ENCODE assay signal across 8 mouse cellular contexts in the genomic region with DNA sequence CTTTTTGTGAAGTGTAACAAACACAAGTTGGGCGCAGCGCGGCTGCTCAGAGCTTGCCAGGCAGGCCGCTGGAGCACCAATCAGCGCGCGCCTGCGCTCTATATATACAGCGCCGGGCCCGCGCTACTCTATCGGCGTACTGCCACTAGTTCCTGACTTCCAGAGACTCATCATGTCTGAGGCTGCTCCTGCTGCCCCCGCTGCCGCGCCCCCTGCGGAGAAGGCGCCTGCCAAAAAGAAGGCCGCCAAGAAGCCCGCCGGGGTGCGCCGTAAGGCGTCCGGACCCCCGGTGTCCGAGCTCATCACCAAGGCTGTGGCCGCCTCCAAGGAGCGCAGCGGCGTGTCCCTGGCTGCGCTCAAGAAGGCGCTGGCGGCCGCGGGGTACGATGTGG. TPM values are rescaled to one million over a fixed set of nuclear protein-coding genes. Genes with fewer than 3 reads are reported as not detected.
A peak's percentile ranks its signal among the peaks of the same experiment; 100 is the strongest.
DNase-seq lines count a peak whose midpoint lies in the region; ATAC-seq and TF ChIP-seq lines count a peak whose summit lies in the region.

Gene Hist1h1c (plus strand): TSS at position 132 of the 392 bp plus-strand sequence.

- peak; percentile 61; the same call in 1 of the 2 replicates for TF ChIP-seq EP300 in heart, adult 2 months (IDR thresholded peaks at IDR 0.05; ENCODE audit: insufficient read depth, low read depth, low read length)

- peak; percentile 98 for TF ChIP-seq POLR2A in heart, adult 2 months (IDR thresholded peaks at IDR 0.05; ENCODE audit: insufficient read depth, low read depth, low read length)

- peaks cover 14% of the 10 kb centered on the region; the same call in 1 of the 2 replicates for H3K4me1 ChIP-seq in embryonic facial prominence, embryonic 14.5 days (ENCODE audit: control insufficient read depth, insufficient read depth, low read length)
- H3K4me1 ChIP-seq in heart, adult 2 months (ENCODE audit: control insufficient read depth, insufficient read depth, low read length) = peaks cover 1% of the 10 kb centered on the region; the same call in 1 of the 2 replicates
- H3K4me1 ChIP-seq in limb, embryonic 13.5 days = peaks cover 13% of the 10 kb centered on the region
- H3K4me1 ChIP-seq in midbrain, embryonic 15.5 days = peaks cover 22% of the 10 kb centered on the region

- peak within 1 kb of the TSS; percentile 49 for H3K4me3 ChIP-seq in embryonic facial prominence, embryonic 14.5 days (ENCODE audit: low read depth, low read length)
- peak within 1 kb of the TSS; percentile 89 for H3K4me3 ChIP-seq in heart, adult 2 months
- peak within 1 kb of the TSS; percentile 64 for H3K4me3 ChIP-seq in limb, embryonic 13.5 days
- peak within 1 kb of the TSS; percentile 51 for H3K4me3 ChIP-seq in midbrain, embryonic 15.5 days

- WGBS in embryonic facial prominence, embryonic 14.5 days = 0% methylated on average over 16 of the region's 38 CpGs
- WGBS in heart, adult 2 months = under 1% methylated on average over 38 of the region's 38 CpGs
- WGBS in limb, embryonic 13.5 days = under 1% methylated on average over 34 of the region's 38 CpGs
- WGBS in midbrain, embryonic 15.5 days = 0% methylated on average over 38 of the region's 38 CpGs

- peak within 1 kb of the TSS; percentile 95 for H3K27ac ChIP-seq in embryonic facial prominence, embryonic 14.5 days (replicated peaks; ENCODE audit: low read depth, low read length)
- H3K27ac ChIP-seq in heart, adult 2 months = peak within 1 kb of the TSS; percentile 96
- peak within 1 kb of the TSS; percentile 98 for H3K27ac ChIP-seq in limb, embryonic 13.5 days
- H3K27ac ChIP-seq in midbrain, embryonic 15.5 days = peak within 1 kb of the TSS; percentile 78

- peak; percentile 92 for ATAC-seq in embryonic facial prominence, embryonic 14.5 days (ENCODE audit: low read depth)
- peak; percentile 93 for ATAC-seq in limb, embryonic 13.5 days (ENCODE audit: low FRiP score, low read depth)
- ATAC-seq in midbrain, embryonic 15.5 days (replicated peaks) = peak; percentile 95

- peak; percentile 94 for DNase-seq in 3T3-L1 (ENCODE audit: low read depth, low spot score)
- DNase-seq in adrenal gland, postnatal 4 days (ENCODE audit: low spot score in 2 of 2) = peak; percentile 83 to 91
- peak; percentile 97 for DNase-seq in embryonic facial prominence, embryonic 14.5 days (ENCODE audit: low spot score)
- DNase-seq in heart, adult 2 months = peak; percentile 92 to 94
- peak; percentile 89 to 92 for DNase-seq in kidney, adult 8-10 months
- DNase-seq in spleen, adult 18-20 months = peak; percentile 86 to 89

- no peaks in the 10 kb centered on the region for H3K36me3 ChIP-seq in embryonic facial prominence, embryonic 14.5 days (ENCODE audit: control insufficient read depth, insufficient read depth, low read length)
- H3K36me3 ChIP-seq in heart, adult 2 months (ENCODE audit: control insufficient read depth, insufficient read depth, low read length) = peaks cover 18% of the 10 kb centered on the region
- no peaks in the 10 kb centered on the region for H3K36me3 ChIP-seq in limb, embryonic 13.5 days
- no peaks in the 10 kb centered on the region for H3K36me3 ChIP-seq in midbrain, embryonic 15.5 days (replicated peaks)

- TF ChIP-seq CTCF in heart, adult 2 months (IDR thresholded peaks at IDR 0.05) = peak; percentile 15; the same call in 1 of the 2 replicates

- no peaks in the 10 kb centered on the region for H3K27me3 ChIP-seq in embryonic facial prominence, embryonic 14.5 days (replicated peaks; ENCODE audit: control insufficient read depth, insufficient read depth, low read length)
- no peaks in the 10 kb centered on the region for H3K27me3 ChIP-seq in heart, adult 2 months (ENCODE audit: control insufficient read depth, insufficient read depth, low read length)
- H3K27me3 ChIP-seq in limb, embryonic 13.5 days = no peaks in the 10 kb centered on the region
- no peaks in the 10 kb centered on the region for H3K27me3 ChIP-seq in midbrain, embryonic 15.5 days (replicated peaks)

- H3K9ac ChIP-seq in embryonic facial prominence, embryonic 14.5 days (ENCODE audit: low read depth, low read length) = peak within 1 kb of the TSS; percentile 75
- peak within 1 kb of the TSS; percentile 71 for H3K9ac ChIP-seq in heart, adult 2 months (ENCODE audit: low read depth, low read length)
- peak within 1 kb of the TSS; percentile 89 for H3K9ac ChIP-seq in limb, embryonic 13.5 days
- peak within 1 kb of the TSS; percentile 38 for H3K9ac ChIP-seq in midbrain, embryonic 15.5 days

- H3K79me2 ChIP-seq in heart, adult 2 months (replicated peaks; ENCODE audit: control insufficient read depth, insufficient read depth, low read length) = no peaks in the 10 kb centered on the region

- H3K4me2 ChIP-seq in embryonic facial prominence, embryonic 14.5 days (ENCODE audit: low read depth, low read length) = peak within 1 kb of the TSS; percentile 63
- H3K4me2 ChIP-seq in limb, embryonic 13.5 days (replicated peaks) = peak within 1 kb of the TSS; percentile 95
- peak within 1 kb of the TSS; percentile 98 for H3K4me2 ChIP-seq in midbrain, embryonic 15.5 days

- no peaks in the 10 kb centered on the region for H3K9me3 ChIP-seq in embryonic facial prominence, embryonic 14.5 days (ENCODE audit: control insufficient read depth, low read length)
- H3K9me3 ChIP-seq in limb, embryonic 13.5 days = no peaks in the 10 kb centered on the region
- H3K9me3 ChIP-seq in midbrain, embryonic 15.5 days = no peaks in the 10 kb centered on the region

- intact Hi-C loops in heart, adult 2 months (cut with DNase I) = loop anchor here (1.0 to 10.0 kb wide), 2 partner anchors 40 to 1984 kb away; partner anchors contain the start of genes Hist1h2ak, Hist1h2bn, Hist1h4c and Hist1h4k

RNA-seq across cellular contexts. Expression of gene Hist1h1c, which starts in this region (rescaled TPM):
- 100 to 1,000 TPM; 583 to 655 TPM for total RNA-seq in adrenal gland, postnatal 4 days (2021)
- 36.1 and 37.8 TPM in 2 replicates for polyA plus RNA-seq in embryonic facial prominence, embryonic 14.5 days (2014; fragmentation: Nextera tagmentation; extraction: Ambion mirVana)
- 100 to 1,000 TPM; 147 to 185 TPM for total RNA-seq in heart, adult 2 months (2021)
- 55.5 and 80.0 TPM in 2 replicates for polyA plus RNA-seq in heart, adult 2 months (2012; rRNA removed)
- 22.0 and 23.8 TPM in 2 replicates for polyA plus RNA-seq in limb, embryonic 13.5 days (2015; fragmentation: Nextera tagmentation; extraction: Ambion mirVana)
- 6.9 and 8.3 TPM in 2 replicates for polyA plus RNA-seq in midbrain, embryonic 15.5 days (2015; fragmentation: Nextera tagmentation; extraction: Ambion mirVana)

Comparison
In these comparisons a context has a peak if more than half of its experiments do, and no peak if none do; other contexts are left out.
1. Peak in every context shown above with its lines: DNase-seq, ATAC-seq, H3K4me3 ChIP-seq and H3K27ac ChIP-seq.
2. H3K9ac ChIP-seq: peak in every context shown above with its lines; median percentile 89 in limb, embryonic 13.5 days; 75 in embryonic facial prominence, embryonic 14.5 days; 71 in heart, adult 2 months; 38 in midbrain, embryonic 15.5 days.